Mouse (Mus musculus): Measurements from ENCODE around the gene Cbln3. TPM values are rescaled to one million over a fixed set of nuclear protein-coding genes. Genes with fewer than 3 reads are reported as not detected.

Cbln3 gene
- polyA plus RNA-seq, 1 experiment from 2014 or later = 0.13 TPM

GRCm38 (mm10) chr14:55857588-55857987 lies 26.6 kb downstream of the Cbln3 start:
- ATAC-seq (ENCODE audit: insufficient read depth, low FRiP score, low TSS enrichment) (no peak), DNase-seq (ENCODE audit: low spot score) (no peak)
- Histone ChIP-seq H3K27me3 (ENCODE audit: control insufficient read depth, insufficient read depth, low read length) (no peaks in the 10 kb centered on the region), H3K27ac (ENCODE audit: low read depth, low read length) (no peak overlapping the region), H3K4me2 (ENCODE audit: low read depth) (no peak overlapping the region), H3K9me3 (ENCODE audit: control insufficient read depth, low read length) (no peaks in the 10 kb centered on the region), H3K9ac (ENCODE audit: low read length) (no peak overlapping the region), H3K4me1 (ENCODE audit: control insufficient read depth, insufficient read depth, low read length) (peaks cover 25% of the 10 kb centered on the region), H3K36me3 (ENCODE audit: control insufficient read depth, insufficient read depth, low read length) (no peaks in the 10 kb centered on the region; the same call in 1 of the 2 replicates), H3K4me3 (ENCODE audit: low read depth, low read length) (no peak overlapping the region)
- 72% methylated on average over 4 of the region's 4 CpGs for WGBS

DNA sequence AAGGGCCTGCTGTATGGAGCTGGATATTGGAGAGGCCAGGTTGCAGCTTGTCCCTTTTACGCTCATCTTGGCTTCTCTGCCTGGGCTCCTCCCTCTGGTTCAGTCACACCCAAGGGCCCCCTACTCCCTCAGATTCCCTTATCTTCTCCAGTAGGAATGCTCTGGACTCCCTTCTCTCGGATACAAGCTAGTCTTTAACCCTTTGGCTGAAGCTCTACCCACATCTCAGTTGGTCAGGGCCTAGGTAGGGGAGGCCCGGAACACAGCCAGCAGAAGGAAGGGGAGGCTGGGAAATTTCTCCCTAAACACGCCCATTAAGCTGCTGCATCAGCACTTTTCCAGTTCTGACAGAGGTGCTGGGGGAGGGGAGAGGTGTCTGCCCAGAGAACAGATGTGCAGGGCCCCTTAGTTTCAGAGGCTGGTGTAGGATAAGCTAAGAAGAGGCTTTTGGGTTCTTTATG lies 29.1 kb downstream of the Cbln3 start:
- DNase-seq (ENCODE audit: low spot score) (peak; percentile 60), ATAC-seq (ENCODE audit: insufficient read depth, low FRiP score, low TSS enrichment) (no peak)
- Histone ChIP-seq H3K9ac (ENCODE audit: low read length) (peak overlapping the region; percentile 56), H3K4me2 (ENCODE audit: low read depth) (peak overlapping the region; percentile 72), H3K36me3 (ENCODE audit: control insufficient read depth, insufficient read depth, low read length) (no peaks in the 10 kb centered on the region), H3K4me3 (ENCODE audit: low read depth, low read length) (peak overlapping the region; percentile 48), H3K4me1 (ENCODE audit: control insufficient read depth, insufficient read depth, low read length) (peaks cover 30% of the 10 kb centered on the region), H3K9me3 (ENCODE audit: control insufficient read depth, low read length) (no peaks in the 10 kb centered on the region), H3K27ac (ENCODE audit: low read depth, low read length) (peak overlapping the region; percentile 84), H3K27me3 (ENCODE audit: control insufficient read depth, insufficient read depth, low read length) (no peaks in the 10 kb centered on the region)
- 4% methylated on average over 4 of the region's 4 CpGs for WGBS

DNA sequence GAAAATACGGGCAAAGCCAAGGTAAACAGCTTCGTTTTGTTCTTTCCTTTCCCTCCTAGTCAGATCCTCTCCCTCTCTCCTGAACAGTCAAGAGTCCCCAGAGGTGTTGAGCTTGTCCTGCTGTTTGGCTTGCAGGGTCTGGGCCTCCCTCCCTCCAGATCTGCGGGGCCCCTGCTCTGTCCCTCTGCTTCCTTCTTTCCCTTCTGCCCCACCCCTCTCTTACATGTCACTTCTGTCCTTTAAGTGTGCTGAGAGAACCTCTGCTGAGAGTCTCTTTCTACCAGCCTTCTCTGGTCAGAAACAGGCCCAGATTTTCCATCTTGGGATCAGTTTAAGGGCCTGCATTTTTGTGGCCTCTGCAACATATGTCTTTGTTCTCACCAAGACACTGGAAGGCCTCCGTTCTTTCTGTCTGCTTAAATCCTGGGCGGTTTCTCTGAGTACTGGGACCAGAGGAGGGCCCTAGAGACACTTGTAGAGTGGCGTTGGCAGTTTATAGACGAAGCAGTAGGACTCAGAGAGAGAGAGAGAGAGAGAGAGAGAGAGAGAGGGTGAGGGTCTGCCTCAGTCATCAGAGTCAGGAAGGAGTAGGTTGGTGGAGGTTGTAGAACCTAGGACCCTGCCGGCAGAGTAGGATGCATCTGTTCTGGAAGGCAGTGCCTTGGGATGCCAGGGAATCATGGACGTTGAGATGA lies 29.6 kb downstream of the Cbln3 start:
- no peaks in the 10 kb centered on the region for H3K27me3 ChIP-seq (ENCODE audit: control insufficient read depth, insufficient read depth, low read length)
- H3K4me3 ChIP-seq (ENCODE audit: low read depth, low read length) = peak overlapping the region; percentile 48
- 1% methylated on average over 9 of the region's 9 CpGs for WGBS
- H3K27ac ChIP-seq (ENCODE audit: low read depth, low read length) = peak overlapping the region; percentile 84
- peak overlapping the region; percentile 56 for H3K9ac ChIP-seq (ENCODE audit: low read length)
- peaks cover 30% of the 10 kb centered on the region for H3K4me1 ChIP-seq (ENCODE audit: control insufficient read depth, insufficient read depth, low read length)
- peak overlapping the region; percentile 72 for H3K4me2 ChIP-seq (ENCODE audit: low read depth)
- H3K9me3 ChIP-seq (ENCODE audit: control insufficient read depth, low read length) = no peaks in the 10 kb centered on the region
- DNase-seq (ENCODE audit: low spot score) = peak; percentile 42
- no peaks in the 10 kb centered on the region for H3K36me3 ChIP-seq (ENCODE audit: control insufficient read depth, insufficient read depth, low read length)
- peak; percentile 29; the same call in 1 of the 2 replicates for ATAC-seq (ENCODE audit: insufficient read depth, low FRiP score, low TSS enrichment)

DNA sequence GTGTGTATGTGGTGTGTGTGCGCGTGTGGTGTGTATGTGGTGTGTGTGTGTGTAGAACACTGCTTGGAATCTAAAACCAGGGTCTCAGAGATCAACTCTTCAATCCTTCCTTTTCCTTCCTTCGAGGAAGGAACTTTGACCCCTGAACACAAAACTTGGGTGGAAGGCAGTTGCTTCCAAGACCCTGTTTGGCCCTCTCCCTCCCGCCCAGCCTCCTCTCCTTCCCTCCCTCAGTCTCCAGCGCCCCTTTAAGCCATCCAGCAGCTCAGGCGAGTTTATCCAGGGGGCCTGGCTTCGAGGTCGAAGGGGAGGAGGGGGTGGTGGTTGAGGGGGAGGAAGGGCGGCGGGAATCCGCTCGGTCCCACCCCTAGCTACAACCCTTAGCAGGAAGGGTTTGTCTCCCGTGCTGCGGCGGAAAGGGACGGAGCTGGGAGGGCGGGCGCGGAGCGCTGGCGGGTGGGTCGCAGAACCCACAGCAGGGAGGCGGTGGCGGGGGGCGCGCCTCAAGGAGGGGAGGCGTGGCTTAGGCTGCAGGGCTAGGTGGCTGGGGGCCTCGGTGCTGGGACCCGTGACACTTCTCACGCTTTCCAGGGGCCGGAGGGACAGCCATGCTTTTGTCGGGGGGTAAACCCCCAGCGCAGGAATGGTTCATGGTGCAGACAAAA lies 30.4 kb downstream of the Cbln3 start, which contains the start of gene Nynrin:
Nynrin (plus strand) TSS at position 390 of the 665 bp plus-strand sequence.
- Histone ChIP-seq H3K27ac (ENCODE audit: low read depth, low read length) (peak within 1 kb of the TSS; percentile 84), H3K4me1 (ENCODE audit: control insufficient read depth, insufficient read depth, low read length) (peaks cover 30% of the 10 kb centered on the region), H3K36me3 (ENCODE audit: control insufficient read depth, insufficient read depth, low read length) (no peaks in the 10 kb centered on the region), H3K4me2 (ENCODE audit: low read depth) (peak within 1 kb of the TSS; percentile 72), H3K4me3 (ENCODE audit: low read depth, low read length) (peak within 1 kb of the TSS; percentile 48), H3K27me3 (ENCODE audit: control insufficient read depth, insufficient read depth, low read length) (no peaks in the 10 kb centered on the region), H3K9ac (ENCODE audit: low read length) (peak within 1 kb of the TSS; percentile 56), H3K9me3 (ENCODE audit: control insufficient read depth, low read length) (no peaks in the 10 kb centered on the region)
- WGBS = 2% methylated on average over 28 of the region's 33 CpGs
- ATAC-seq (ENCODE audit: insufficient read depth, low FRiP score, low TSS enrichment) (peak; percentile 89), DNase-seq (ENCODE audit: low spot score) (peak; percentile 83)

DNA sequence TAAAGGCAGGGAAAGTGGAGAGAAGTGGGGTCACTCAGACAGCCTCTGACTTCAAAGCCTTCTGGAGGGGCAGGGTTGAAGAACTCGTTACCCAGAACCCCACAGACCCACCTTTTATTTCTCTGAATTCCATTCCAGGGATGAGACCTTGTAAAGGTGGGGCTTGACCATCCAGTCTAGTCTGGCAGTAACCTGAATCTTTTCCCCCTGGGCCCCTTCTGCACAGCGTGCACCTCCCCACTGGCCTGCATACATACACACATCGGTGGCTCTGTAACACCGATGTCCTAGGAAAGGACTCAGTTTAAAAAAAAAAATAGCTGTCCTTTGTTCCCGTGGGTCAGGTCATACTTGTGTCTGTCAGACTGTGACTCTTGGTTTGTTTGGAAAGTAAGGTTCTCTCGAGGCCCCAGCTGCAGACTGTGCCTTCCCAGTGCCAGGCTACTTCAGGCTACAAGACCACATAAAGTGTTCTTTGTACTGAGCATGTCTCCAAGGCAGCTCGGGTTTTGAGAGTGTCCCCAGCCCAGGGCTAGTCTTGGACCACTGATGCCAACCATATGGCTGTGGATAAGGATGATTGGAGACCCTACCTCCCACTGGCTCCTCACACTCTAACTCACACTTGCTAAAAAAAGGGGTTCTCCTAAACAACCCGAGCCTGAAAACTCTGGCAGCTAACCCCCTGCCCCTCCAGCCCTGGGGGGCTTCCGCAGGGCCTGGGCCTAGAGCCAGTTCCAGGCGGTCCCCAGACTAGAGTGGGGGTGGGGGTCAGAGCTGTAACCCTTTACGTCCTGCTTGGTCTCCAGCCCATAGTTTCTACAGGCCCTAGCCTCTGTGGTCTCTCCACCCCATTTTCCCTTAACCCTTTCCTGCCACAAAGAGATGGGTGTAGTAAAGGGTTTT lies 31.3 kb downstream of the Cbln3 start:
- 4% methylated on average over 11 of the region's 11 CpGs for WGBS
- Histone ChIP-seq H3K9ac (ENCODE audit: low read length) (peak overlapping the region; percentile 56), H3K27me3 (ENCODE audit: control insufficient read depth, insufficient read depth, low read length) (no peaks in the 10 kb centered on the region), H3K27ac (ENCODE audit: low read depth, low read length) (peak overlapping the region; percentile 84), H3K36me3 (ENCODE audit: control insufficient read depth, insufficient read depth, low read length) (no peaks in the 10 kb centered on the region), H3K9me3 (ENCODE audit: control insufficient read depth, low read length) (no peaks in the 10 kb centered on the region), H3K4me2 (ENCODE audit: low read depth) (peak overlapping the region; percentile 72), H3K4me3 (ENCODE audit: low read depth, low read length) (no peak overlapping the region; the same call in 1 of the 2 replicates), H3K4me1 (ENCODE audit: control insufficient read depth, insufficient read depth, low read length) (peaks cover 30% of the 10 kb centered on the region)
- ATAC-seq (ENCODE audit: insufficient read depth, low FRiP score, low TSS enrichment) (peak; percentile 38), DNase-seq (ENCODE audit: low spot score) (peak; percentile 69)

DNA sequence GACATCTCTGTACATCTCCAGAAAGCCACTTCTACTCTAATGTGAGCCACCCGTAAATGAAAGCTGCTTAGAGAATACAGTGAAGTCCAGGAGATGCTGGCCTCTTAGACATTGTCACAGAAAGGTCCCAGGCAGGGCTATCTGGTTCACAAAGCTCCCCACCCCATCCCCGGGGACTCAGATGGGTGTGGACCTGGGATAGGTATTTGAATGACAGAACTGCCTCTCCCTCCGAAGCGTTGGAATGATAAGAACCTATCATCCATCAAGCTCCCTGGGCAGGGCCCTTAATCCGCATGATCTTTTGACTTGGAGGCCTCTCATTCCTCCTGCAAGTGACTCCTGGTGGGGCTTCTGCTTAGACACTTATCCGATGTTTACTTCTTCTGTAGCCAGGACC lies 33.3 kb downstream of the Cbln3 start:
- Histone ChIP-seq H3K4me3 (ENCODE audit: low read depth, low read length) (no peak overlapping the region), H3K27me3 (ENCODE audit: control insufficient read depth, insufficient read depth, low read length) (no peaks in the 10 kb centered on the region), H3K9ac (ENCODE audit: low read length) (no peak overlapping the region), H3K36me3 (ENCODE audit: control insufficient read depth, insufficient read depth, low read length) (no peaks in the 10 kb centered on the region), H3K4me2 (ENCODE audit: low read depth) (no peak overlapping the region), H3K9me3 (ENCODE audit: control insufficient read depth, low read length) (no peaks in the 10 kb centered on the region), H3K4me1 (ENCODE audit: control insufficient read depth, insufficient read depth, low read length) (peaks cover 23% of the 10 kb centered on the region), H3K27ac (ENCODE audit: low read depth, low read length) (no peak overlapping the region)
- ATAC-seq (ENCODE audit: insufficient read depth, low FRiP score, low TSS enrichment) (no peak), DNase-seq (ENCODE audit: low spot score) (no peak)
- 70% methylated on average over 6 of the region's 6 CpGs for WGBS

DNA sequence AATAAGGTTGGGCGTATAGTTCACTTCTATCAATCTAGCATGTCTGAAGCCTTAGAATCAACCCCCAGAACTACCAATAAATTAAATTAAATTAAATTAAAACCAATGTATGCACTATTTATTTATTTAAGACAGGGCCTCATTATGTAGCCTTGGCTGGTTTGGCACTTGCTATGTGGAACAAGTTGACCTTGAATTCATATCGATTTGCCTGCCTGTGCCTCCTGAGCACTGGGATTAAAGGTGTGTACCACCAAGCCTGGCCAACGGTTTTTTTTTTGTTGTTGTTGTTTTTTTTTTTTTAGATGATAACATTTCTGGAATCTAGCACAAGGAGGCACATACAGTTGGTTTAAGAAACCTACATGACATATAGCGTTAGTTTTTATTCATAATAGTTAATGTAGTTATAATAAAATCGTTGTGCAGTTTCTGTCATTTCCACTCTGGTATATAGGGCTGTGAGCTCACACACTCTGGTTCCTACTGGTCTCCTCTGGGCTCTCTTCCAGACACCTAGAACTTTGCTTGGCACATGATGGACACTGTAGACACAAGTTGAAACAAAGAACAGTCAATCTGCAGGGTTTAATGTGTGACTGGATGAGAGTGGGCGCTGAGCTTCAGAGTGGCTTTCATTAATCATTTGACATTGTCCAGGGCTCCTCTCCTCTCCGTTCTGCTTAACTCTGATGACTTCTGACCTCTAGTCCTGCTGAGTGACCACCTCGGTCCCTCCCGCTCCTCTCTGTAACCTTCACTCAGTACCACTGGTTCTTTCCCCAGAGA lies 38.5 kb downstream of the Cbln3 start:
- Histone ChIP-seq H3K4me2 (ENCODE audit: low read depth) (no peak overlapping the region), H3K27me3 (ENCODE audit: control insufficient read depth, insufficient read depth, low read length) (no peaks in the 10 kb centered on the region), H3K9ac (ENCODE audit: low read length) (no peak overlapping the region), H3K4me3 (ENCODE audit: low read depth, low read length) (no peak overlapping the region), H3K4me1 (ENCODE audit: control insufficient read depth, insufficient read depth, low read length) (no peaks in the 10 kb centered on the region), H3K36me3 (ENCODE audit: control insufficient read depth, insufficient read depth, low read length) (no peaks in the 10 kb centered on the region), H3K27ac (ENCODE audit: low read depth, low read length) (no peak overlapping the region), H3K9me3 (ENCODE audit: control insufficient read depth, low read length) (no peaks in the 10 kb centered on the region)
- WGBS = 76% methylated on average over 9 of the region's 9 CpGs
- ATAC-seq (ENCODE audit: insufficient read depth, low FRiP score, low TSS enrichment) (no peak), DNase-seq (ENCODE audit: low spot score) (no peak)

- H3K27me3 ChIP-seq (ENCODE audit: control insufficient read depth, insufficient read depth, low read length) = no peaks in the 10 kb centered on the region
- H3K9me3 ChIP-seq (ENCODE audit: control insufficient read depth, low read length) = no peaks in the 10 kb centered on the region
- no peak overlapping the region for H3K4me2 ChIP-seq (ENCODE audit: low read depth)
- no peaks in the 10 kb centered on the region for H3K4me1 ChIP-seq (ENCODE audit: control insufficient read depth, insufficient read depth, low read length)
- DNase-seq (ENCODE audit: low spot score) (no peak), ATAC-seq (ENCODE audit: insufficient read depth, low FRiP score, low TSS enrichment) (no peak)
- no peak overlapping the region for H3K27ac ChIP-seq (ENCODE audit: low read depth, low read length)
- no peaks in the 10 kb centered on the region for H3K36me3 ChIP-seq (ENCODE audit: control insufficient read depth, insufficient read depth, low read length)
- 83% methylated on average over 4 of the region's 4 CpGs for WGBS
- no peak overlapping the region for H3K9ac ChIP-seq (ENCODE audit: low read length)
- no peak overlapping the region for H3K4me3 ChIP-seq (ENCODE audit: low read depth, low read length)
These were observed 41.4 kb downstream of the Cbln3 start for GRCm38 (mm10) chr14:55842794-55843193.
